In the genomic region with DNA sequence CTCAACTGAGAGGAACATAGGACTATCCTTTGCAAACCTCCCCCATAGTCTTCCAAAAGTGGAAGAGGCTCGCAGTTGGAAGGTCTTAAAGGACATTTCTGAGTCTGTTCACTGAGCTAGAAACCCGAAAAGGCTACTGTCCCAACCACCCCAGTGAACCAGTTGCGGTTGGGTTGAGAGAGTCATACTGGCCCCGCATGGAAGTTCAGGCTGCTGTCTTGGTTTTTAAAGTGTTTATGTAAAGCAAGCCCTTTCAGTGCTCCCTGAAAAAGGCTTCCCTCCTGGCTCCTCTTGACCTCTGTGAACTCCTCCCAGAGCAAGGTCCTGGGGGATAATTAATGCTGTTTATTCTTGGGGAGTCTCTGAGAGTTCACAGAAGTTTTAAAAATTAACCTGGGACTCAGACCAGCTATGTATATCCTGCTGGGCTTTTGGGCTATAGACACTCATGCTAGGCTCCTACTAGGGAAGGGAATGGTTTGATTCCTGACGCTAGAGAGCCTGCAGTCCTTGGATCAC, we compare ENCODE assay signal across 26 mouse cellular contexts. TPM values are rescaled to one million over a fixed set of nuclear protein-coding genes. Genes with fewer than 3 reads are reported as not detected.
A peak's percentile ranks its signal among the peaks of the same experiment; 100 is the strongest.
DNase-seq lines count a peak whose midpoint lies in the region; ATAC-seq and TF ChIP-seq lines count a peak whose summit lies in the region.
"Had no signal": no experiment of that assay in that cellular context is flagged by ENCODE, and none has a peak within 500 bp of the region (broad histone marks: within the 10 kb centered on the region; RNA-seq: fewer than 3 reads in every experiment).

No protein-coding gene starts in this region.

- DNase-seq in left cerebral cortex, adult 2 months (ENCODE audit: extremely low spot score in 1 of 2, low spot score in 2 of 2): no peak
- DNase-seq in left cerebral cortex, adult 9 months (ENCODE audit: low spot score in 2 of 2): no peak
- DNase-seq in kidney, adult 18-20 months: peak; percentile 45
- peak; percentile 35 to 47 for DNase-seq in kidney, postnatal 36 days
- DNase-seq in layer of hippocampus, postnatal 14 days (ENCODE audit: low spot score in 2 of 2): no peak
- no peak for DNase-seq in adrenal gland, postnatal 4 days (ENCODE audit: low spot score in 2 of 2)
- DNase-seq in lung, adult 18-20 months: no peak
- DNase-seq: adrenal gland, postnatal 25 days; B cell, adult 2 months; cerebellum, postnatal 10 days; forebrain, postnatal 0 days; heart, postnatal 4 days; liver, postnatal 0 days; lung, postnatal 4 days; midbrain, embryonic 14.5 days had no signal

- no peaks in the 10 kb centered on the region for H3K9me3 ChIP-seq in kidney, embryonic 14.5 days (ENCODE audit: control insufficient read depth, low read length)
- H3K9me3 ChIP-seq: embryonic facial prominence, embryonic 13.5 days; hindbrain, embryonic 13.5 days; limb, embryonic 13.5 days; liver, embryonic 12.5 days; megakaryocyte, embryonic 14.5 days; stomach, embryonic 15.5 days had no signal

- H3K4me3 ChIP-seq in left cerebral cortex, adult 2 months: no peak overlapping the region
- H3K4me3 ChIP-seq in kidney, embryonic 14.5 days (ENCODE audit: low read length): no peak overlapping the region
- H3K4me3 ChIP-seq: embryonic facial prominence, embryonic 13.5 days; hindbrain, embryonic 13.5 days; limb, embryonic 13.5 days; liver, embryonic 12.5 days; megakaryocyte, embryonic 14.5 days; stomach, embryonic 15.5 days had no signal

- intact Hi-C loops in left cerebral cortex, adult 2 months (cut with DNase I): no loop called here

- H3K4me2 ChIP-seq in kidney, embryonic 14.5 days (replicated peaks; ENCODE audit: low read depth, low read length): no peak overlapping the region
- H3K4me2 ChIP-seq: embryonic facial prominence, embryonic 13.5 days; heart, embryonic 11.5 days; hindbrain, embryonic 13.5 days; limb, embryonic 13.5 days; liver, embryonic 12.5 days; stomach, embryonic 15.5 days had no signal

- WGBS in kidney, embryonic 14.5 days: 21% methylated on average over 5 of the region's 5 CpGs

- H3K27me3 ChIP-seq in kidney, embryonic 14.5 days (ENCODE audit: control insufficient read depth, insufficient read depth, low read length): peaks cover 3% of the 10 kb centered on the region; the same call in 1 of the 2 replicates
- H3K27me3 ChIP-seq: embryonic facial prominence, embryonic 13.5 days; megakaryocyte, embryonic 14.5 days; stomach, embryonic 15.5 days had no signal

- H3K36me3 ChIP-seq in kidney, embryonic 14.5 days (ENCODE audit: control insufficient read depth, insufficient read depth, low read length): no peaks in the 10 kb centered on the region
- H3K36me3 ChIP-seq: embryonic facial prominence, embryonic 13.5 days; hindbrain, embryonic 13.5 days; limb, embryonic 13.5 days; liver, embryonic 12.5 days; stomach, embryonic 15.5 days had no signal

- H3K9ac ChIP-seq in kidney, embryonic 14.5 days (ENCODE audit: low read depth, low read length): no peak overlapping the region
- H3K9ac ChIP-seq: embryonic facial prominence, embryonic 13.5 days; forebrain, postnatal 0 days; hindbrain, embryonic 13.5 days; limb, embryonic 13.5 days; liver, embryonic 12.5 days; liver, postnatal 0 days; stomach, embryonic 15.5 days had no signal

- peak overlapping the region; percentile 30; the same call in 1 of the 2 replicates for H3K27ac ChIP-seq in left cerebral cortex, adult 2 months
- H3K27ac ChIP-seq in kidney, embryonic 14.5 days (ENCODE audit: low read depth, low read length): peak overlapping the region; percentile 5; the same call in 1 of the 2 replicates
- H3K27ac ChIP-seq: embryonic facial prominence, embryonic 13.5 days; hindbrain, embryonic 13.5 days; limb, embryonic 13.5 days; liver, embryonic 12.5 days; stomach, embryonic 15.5 days had no signal

- H3K4me1 ChIP-seq in kidney, embryonic 14.5 days (ENCODE audit: control insufficient read depth, insufficient read depth, low read length): peaks cover 74% of the 10 kb centered on the region

- TF ChIP-seq CTCF in left cerebral cortex, adult 2 months (IDR thresholded peaks at IDR 0.05): no peak

- ATAC-seq in kidney, embryonic 14.5 days (ENCODE audit: low FRiP score, low TSS enrichment): no peak
- ATAC-seq: forebrain, postnatal 0 days; liver, embryonic 12.5 days; liver, postnatal 0 days; lung, postnatal 0 days had no signal

RNA-seq across cellular contexts. Expression of a gene that starts 33.1 kb away (rescaled TPM):
- 100 to 1,000 TPM in 1 of 2 experiments, 10 to 100 TPM in 1; 58.6 to 100 TPM for total RNA-seq in left cerebral cortex, adult 2 months (2021)
- 16.4 and 21.0 TPM in 2 replicates for polyA plus RNA-seq in kidney, embryonic 14.5 days (2014; fragmentation: Nextera tagmentation; extraction: Ambion mirVana)
- total RNA-seq in layer of hippocampus, postnatal 14 days (2021): 10 to 100 TPM; 20.0 to 23.2 TPM
- 1 to 10 TPM; 2.4 to 9.2 TPM for total RNA-seq in adrenal gland, postnatal 4 days (2021)
- total RNA-seq: common myeloid progenitor, adult 5-6 weeks; monocyte, adult 5-6 weeks had no signal

Comparison
In these comparisons a context has a peak if more than half of its experiments do, and no peak if none do; other contexts are left out.
1. DNase-seq: peak in kidney, adult 18-20 months (single experiment) and kidney, postnatal 36 days (2 of 2); none in left cerebral cortex, adult 2 months (0 of 2), left cerebral cortex, adult 9 months (0 of 2), layer of hippocampus, postnatal 14 days (0 of 2), adrenal gland, postnatal 4 days (0 of 2) and lung, adult 18-20 months (0 of 2).